In the genomic region with DNA sequence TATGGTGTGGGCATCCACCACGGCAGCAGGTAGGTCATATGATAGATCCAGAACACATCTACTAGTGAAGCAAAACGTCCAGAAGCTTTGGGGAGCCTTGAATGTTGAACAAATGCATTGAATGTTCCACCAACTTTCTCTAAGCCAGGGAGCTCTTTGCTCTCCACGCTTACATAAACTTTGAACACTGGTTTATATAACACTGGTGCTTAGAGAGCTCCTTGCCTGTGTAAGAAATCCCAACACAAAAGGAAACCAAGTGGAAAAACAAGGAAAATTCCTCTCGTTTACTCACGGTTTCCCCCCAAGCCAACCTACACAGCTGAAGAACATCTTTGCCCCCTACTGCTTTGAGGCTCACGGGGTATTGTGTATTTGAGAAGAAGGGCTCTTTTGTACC, we compare ENCODE assay signal across 10 mouse cellular contexts.
"Had no signal": no experiment of that assay in that cellular context is flagged by ENCODE, and none has a peak within 500 bp of the region (broad histone marks: within the 10 kb centered on the region; RNA-seq: fewer than 3 reads in every experiment).

No protein-coding gene starts in this region.

- H3K4me2 ChIP-seq: limb, embryonic 12.5 days; midbrain, embryonic 12.5 days had no signal

- H3K27ac ChIP-seq: liver, embryonic 14.5 days; stomach, postnatal 0 days had no signal

- H3K4me1 ChIP-seq: limb, embryonic 12.5 days had no signal

- ATAC-seq: midbrain, embryonic 16.5 days had no signal

- DNase-seq: kidney, postnatal 10 days; kidney, postnatal 4 days; liver; lung, adult 18-20 months; thymus, postnatal 4 days had no signal

- H3K9ac ChIP-seq: limb, embryonic 12.5 days; liver, embryonic 14.5 days; midbrain, embryonic 12.5 days had no signal

- H3K9me3 ChIP-seq: limb, embryonic 12.5 days; midbrain, embryonic 12.5 days had no signal

- H3K4me3 ChIP-seq: limb, embryonic 12.5 days; midbrain, embryonic 12.5 days had no signal

- H3K27me3 ChIP-seq: limb, embryonic 12.5 days; midbrain, embryonic 12.5 days had no signal

- H3K36me3 ChIP-seq: limb, embryonic 12.5 days; midbrain, embryonic 12.5 days had no signal
